Mouse (Mus musculus): Measurements from ENCODE around the gene Gnai3.

Gene Gnai3

GRCm38 (mm10) chr3:108088842-108089380, 57.0 kb downstream of the Gnai3 start:
- in situ Hi-C loops (cut with MboI; ENCODE audit: unreplicated experiment in 2 of 2) = no loop called here

DNA sequence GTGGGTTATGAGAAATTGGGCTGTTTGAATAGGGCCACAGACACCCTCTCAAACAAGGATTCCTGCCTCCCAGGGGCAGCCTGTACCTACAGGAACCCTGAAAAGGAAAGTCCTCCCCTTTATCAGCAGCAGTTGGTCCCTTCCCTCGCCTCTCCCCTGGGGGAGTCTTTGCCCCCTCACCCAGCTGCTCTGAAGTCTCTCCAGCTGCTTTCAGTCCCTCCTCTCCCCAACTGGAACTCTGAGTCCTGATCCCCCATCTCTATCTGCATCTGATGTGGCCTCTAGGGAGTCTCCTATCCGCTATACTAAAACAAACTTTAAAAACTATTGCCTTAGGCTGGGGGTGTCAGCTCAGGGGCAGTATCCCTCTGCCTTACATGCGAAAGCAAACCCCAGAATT, 58.6 kb downstream of the Gnai3 start:
- in situ Hi-C loops (cut with MboI; ENCODE audit: unreplicated experiment in 2 of 2) = no loop called here

DNA sequence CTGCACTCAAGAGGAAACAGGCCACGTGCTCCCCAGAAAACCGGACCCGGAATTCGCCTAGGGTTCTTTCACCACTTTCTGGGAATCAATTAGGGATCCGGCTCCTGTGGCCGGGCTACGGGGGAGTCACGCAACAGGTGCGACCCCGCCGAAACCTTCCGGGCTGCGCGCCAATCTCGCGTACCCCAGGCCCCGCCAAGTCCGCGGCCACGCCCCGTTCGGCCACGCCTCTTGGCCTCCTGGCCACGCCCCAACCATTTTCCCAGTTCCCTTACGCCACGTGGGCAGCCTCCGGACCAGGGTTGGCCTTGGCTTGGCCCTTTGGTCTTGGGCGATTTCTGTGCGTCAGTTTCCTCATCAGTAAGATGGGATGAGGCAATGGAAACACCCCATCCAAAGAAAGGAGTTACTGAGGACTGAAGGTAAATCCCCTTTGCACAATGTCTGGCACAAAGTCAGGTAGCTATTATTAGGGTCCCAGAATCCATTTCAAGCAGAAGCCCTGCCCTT, 59.4 kb downstream of the Gnai3 start, which contains the start of gene Ampd2:
Gene Ampd2, minus strand, starts transcription at position 182 of the 510 bp plus-strand sequence.
- in situ Hi-C loops (cut with MboI; ENCODE audit: unreplicated experiment in 2 of 2) = no loop called here

DNA sequence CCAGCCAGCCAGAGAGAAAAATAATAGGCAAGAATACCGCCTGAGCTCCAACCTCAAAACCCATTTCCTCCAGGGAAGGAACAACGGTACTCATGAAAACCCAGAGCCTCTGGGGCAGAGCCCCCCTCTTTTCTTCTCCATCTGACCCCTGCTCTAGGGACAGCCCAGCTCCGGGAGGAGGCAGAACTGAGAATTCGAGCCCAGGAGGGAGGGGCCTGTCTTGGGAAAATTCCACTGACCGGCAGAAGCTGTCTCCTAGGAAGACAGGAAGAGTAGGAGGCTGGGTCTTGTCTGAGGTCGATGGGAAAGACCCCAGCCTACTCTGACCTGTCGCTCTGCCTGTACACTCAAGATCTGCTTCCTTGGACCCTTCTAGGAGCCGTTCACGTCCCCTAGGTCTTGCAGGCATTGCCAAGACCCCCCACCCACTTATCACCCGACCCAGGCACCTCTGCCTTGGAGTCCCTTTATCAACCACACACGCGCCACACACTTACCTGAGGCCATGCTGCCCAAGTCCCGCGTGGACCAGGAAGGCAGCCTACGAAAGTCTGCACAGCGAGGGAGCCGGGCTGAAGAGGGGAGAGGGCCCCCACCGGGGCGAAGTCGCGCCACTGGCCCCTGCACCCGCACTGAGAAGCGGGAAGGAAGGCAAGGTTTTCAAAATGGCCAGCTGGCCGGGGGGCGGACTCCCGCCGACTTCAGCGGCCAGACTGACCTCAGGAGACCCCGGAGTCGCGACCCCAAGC, 60.1 kb downstream of the Gnai3 start:
- in situ Hi-C loops (cut with MboI; ENCODE audit: unreplicated experiment in 2 of 2) = no loop called here

GRCm38 (mm10) chr3:108085281-108085720, 60.6 kb downstream of the Gnai3 start:
- in situ Hi-C loops (cut with MboI; ENCODE audit: unreplicated experiment in 2 of 2) = no loop called here

GRCm38 (mm10) chr3:108084767-108085270, 61.1 kb downstream of the Gnai3 start:
- in situ Hi-C loops (cut with MboI; ENCODE audit: unreplicated experiment in 2 of 2) = no loop called here

GRCm38 (mm10) chr3:108083904-108084407, 62.0 kb downstream of the Gnai3 start:
- in situ Hi-C loops (cut with MboI; ENCODE audit: unreplicated experiment in 2 of 2) = no loop called here

GRCm38 (mm10) chr3:108083161-108083560, 62.8 kb downstream of the Gnai3 start:
- in situ Hi-C loops (cut with MboI; ENCODE audit: unreplicated experiment in 2 of 2) = no loop called here

- in situ Hi-C loops (cut with MboI; ENCODE audit: unreplicated experiment in 2 of 2) = no loop called here
Measured at GRCm38 (mm10) chr3:108082251-108082875, 63.6 kb downstream of the Gnai3 start.

GRCm38 (mm10) chr3:108081681-108082080, 64.3 kb downstream of the Gnai3 start:
- in situ Hi-C loops (cut with MboI; ENCODE audit: unreplicated experiment in 2 of 2) = no loop called here

- in situ Hi-C loops (cut with MboI; ENCODE audit: unreplicated experiment in 2 of 2) = no loop called here
Measured at GRCm38 (mm10) chr3:108076836-108077235, 69.1 kb downstream of the Gnai3 start.

DNA sequence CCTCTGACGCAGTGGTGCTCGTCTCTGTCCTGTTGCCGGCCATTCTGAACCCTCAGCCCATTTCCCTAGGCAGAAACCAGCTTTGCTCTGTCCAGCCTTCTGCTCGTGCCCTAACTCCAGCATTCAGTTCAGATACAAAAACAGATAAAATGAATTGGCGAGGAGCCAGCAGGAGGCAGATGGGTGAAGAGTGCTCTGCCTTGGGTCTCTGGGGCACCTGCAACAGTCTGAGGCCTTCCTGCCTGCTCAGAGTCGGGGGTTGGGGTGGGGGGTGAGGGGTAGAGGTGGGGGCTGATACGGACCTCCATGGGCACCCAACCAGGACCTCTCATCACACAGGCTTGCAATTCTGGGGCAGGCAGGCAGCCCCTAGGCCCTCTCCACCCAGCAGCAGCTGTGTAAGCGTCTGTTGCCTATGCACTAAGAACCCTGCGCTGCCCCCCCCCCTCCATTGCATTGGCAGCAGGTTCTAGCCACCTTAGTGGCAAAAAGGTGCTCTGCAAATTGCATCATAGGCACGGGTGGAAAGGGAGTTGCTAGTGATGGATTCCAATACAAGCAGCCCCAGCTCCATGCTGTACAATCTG, 72.9 kb downstream of the Gnai3 start:
- in situ Hi-C loops (cut with MboI; ENCODE audit: unreplicated experiment in 2 of 2) = loop anchor here in 1 of 2 experiments (25.0 kb wide), 1 partner anchor 461 kb away; no protein-coding TSS in a partner anchor

DNA sequence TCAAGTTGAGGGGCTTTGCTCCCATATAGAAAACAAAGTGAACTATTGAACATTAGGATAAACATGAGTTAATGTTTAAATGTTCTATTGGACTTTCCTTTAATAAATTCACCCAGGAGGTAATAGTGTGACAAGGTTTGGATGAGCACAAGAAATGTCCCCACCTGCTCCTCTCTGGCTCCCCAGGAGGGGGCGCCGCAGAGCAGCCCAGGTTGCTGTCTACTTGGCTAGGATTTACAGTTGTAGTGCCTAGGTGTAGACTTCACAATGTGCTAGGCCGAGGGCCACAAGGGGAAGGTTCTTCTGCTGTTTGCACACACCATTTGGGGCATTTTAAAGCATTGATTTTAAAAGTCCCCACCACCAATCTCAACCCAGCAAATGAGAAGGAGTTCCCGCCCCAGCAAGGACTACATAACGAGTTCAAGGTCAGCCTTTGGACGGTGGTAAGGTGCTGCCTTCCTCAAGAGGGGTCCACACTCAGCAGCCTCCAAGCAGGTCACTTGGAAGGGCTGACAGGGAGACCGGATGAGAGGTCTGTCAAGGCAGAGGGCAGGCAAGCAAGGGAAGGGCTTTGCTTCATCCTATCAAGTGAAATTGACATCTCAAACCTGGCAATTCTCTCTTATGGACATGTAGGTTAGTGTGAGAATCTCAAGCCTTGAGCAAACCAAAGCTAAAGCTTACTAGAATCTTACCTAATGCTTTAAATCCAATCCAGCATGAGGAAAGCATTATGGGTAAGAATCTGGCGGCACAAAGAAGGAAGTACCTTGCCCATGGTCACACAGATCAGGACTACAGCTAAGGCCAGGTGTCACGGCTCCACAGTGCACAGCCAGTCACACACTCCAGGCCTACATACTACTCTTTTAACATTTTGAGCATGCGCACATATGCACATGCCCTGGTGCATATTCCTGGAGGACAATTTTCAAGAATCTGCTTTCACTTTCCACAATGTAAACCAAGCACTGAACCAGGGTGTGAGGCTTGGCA, 75.4 kb downstream of the Gnai3 start:
- in situ Hi-C loops (cut with MboI; ENCODE audit: unreplicated experiment in 2 of 2) = loop anchor here in 1 of 2 experiments (25.0 kb wide), 1 partner anchor 458 kb away; no protein-coding TSS in a partner anchor

DNA sequence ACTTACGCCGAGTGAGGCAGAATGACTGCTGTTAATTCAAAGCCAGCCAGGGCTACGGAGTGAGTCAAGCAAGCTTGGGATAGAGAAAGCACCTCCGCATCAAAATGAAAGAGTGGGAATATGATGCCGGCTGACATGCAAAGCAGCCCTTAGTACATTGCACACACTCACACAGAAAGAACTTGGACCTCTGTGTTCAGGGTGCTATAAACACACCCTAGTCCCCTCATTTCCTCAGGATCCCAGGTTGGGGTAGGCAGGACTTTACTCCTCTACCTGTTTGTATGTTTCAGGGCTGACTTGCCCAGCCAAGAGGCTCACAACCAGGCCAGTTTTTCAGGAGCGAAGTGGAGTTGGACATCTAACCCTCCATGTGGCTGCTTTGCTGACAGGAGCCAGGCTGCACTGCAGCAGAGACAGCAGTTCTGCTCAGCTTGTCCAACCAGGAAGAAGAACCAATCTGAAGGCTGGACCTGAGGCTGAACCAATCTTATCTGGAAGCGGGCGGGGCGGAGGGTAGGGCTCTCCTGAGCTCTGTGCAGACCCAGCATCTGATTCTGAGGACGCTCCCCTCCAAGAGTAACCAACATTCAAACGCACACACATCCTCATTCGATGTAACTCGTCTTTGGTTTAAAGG, 76.6 kb downstream of the Gnai3 start:
- in situ Hi-C loops (cut with MboI; ENCODE audit: unreplicated experiment in 2 of 2) = loop anchor here (5.0 to 25.0 kb wide), 2 partner anchors 78 to 457 kb away; partner anchors contain the start of gene Gnai3 (in 2 of the 2)

- in situ Hi-C loops (cut with MboI; ENCODE audit: unreplicated experiment in 2 of 2) = loop anchor here (5.0 to 25.0 kb wide), 2 partner anchors 78 to 457 kb away; partner anchors contain the start of gene Gnai3 (in 2 of the 2)
Measured at GRCm38 (mm10) chr3:108068826-108069225, 77.1 kb downstream of the Gnai3 start.

GRCm38 (mm10) chr3:108067370-108067934, 78.5 kb downstream of the Gnai3 start:
- in situ Hi-C loops (cut with MboI; ENCODE audit: unreplicated experiment in 2 of 2) = loop anchor here (5.0 to 25.0 kb wide), 2 partner anchors 80 to 455 kb away; partner anchors contain the start of gene Gnai3 (in 2 of the 2)

- in situ Hi-C loops (cut with MboI; ENCODE audit: unreplicated experiment in 2 of 2) = loop anchor here (5.0 to 25.0 kb wide), 2 partner anchors 82 to 453 kb away; partner anchors contain the start of gene Gnai3 (in 2 of the 2)
Measured at GRCm38 (mm10) chr3:108065551-108065950, 80.4 kb downstream of the Gnai3 start.

DNA sequence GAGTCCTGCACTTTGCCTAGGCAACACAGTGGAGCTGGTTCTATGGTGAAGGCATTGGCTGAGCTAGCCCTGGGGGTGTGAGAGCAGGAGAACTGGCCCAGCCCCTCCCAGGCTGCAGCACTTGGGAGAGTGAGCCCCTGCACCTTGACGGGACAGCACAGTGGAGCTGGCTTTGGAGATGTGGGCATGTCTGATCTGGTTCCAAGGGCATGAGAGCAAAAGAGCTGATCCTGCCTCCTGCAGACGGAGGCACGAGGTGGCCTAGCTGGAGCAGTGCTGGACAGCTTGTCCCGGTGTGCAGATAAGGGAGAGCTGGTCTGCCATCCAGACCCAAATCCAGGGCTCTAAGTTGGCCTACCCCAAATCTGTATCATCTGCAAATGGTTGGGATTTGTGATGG, 81.3 kb downstream of the Gnai3 start:
- in situ Hi-C loops (cut with MboI; ENCODE audit: unreplicated experiment in 2 of 2) = loop anchor here (5.0 to 25.0 kb wide), 5 partner anchors 83 to 452 kb away; partner anchors contain the start of genes Gnai3 (in 2 of the 2) and Ahcyl1 (in 1 of the 2)
